Mouse (Mus musculus) T-helper 17 cell (primary cell): ENCODE results near the gene Slc18a3.

ENCODE experiments used
- in situ Hi-C, 2 experiments: fragments of 300-600 bp; cut with MboI, MseI; formaldehyde crosslinking; loops; 1 replicate in 1 of 2; 2 replicates in 1 of 2; pipeline ENCODE4 v1.15.1; 2025; ENCODE audit warnings: high pct_unique_total_duplicates in 2 of 2

Slc18a3 gene

GRCm38 (mm10) chr14:32464601-32465505, at the start of gene Slc18a3:
TSS of gene Slc18a3 (minus strand) at chr14:32464850.
- in situ Hi-C loops = loop anchor here in 1 of 2 experiments (5.0 kb wide), 2 partner anchors 93 to 223 kb away; no protein-coding TSS in a partner anchor

GRCm38 (mm10) chr14:32513336-32514032, 48.8 kb upstream of the Slc18a3 start, which contains the start of gene Ercc6:
TSS of gene Ercc6 (plus strand) at chr14:32513521.
- in situ Hi-C loops = loop anchor here in 1 of 2 experiments (25.0 kb wide), 1 partner anchor 924 kb away; the partner anchor contains the start of gene Mapk8

- in situ Hi-C loops = loop anchor here in 1 of 2 experiments (25.0 kb wide), 1 partner anchor 924 kb away; the partner anchor contains the start of gene Mapk8
Measured at GRCm38 (mm10) chr14:32512912-32513311, 48.3 kb upstream of the Slc18a3 start.

- in situ Hi-C loops = loop anchor here in 1 of 2 experiments (10.0 to 25.0 kb wide), 2 partner anchors 928 to 995 kb away; partner anchors contain the start of gene Mapk8
Measured at GRCm38 (mm10) chr14:32509443-32509961, 44.9 kb upstream of the Slc18a3 start.

GRCm38 (mm10) chr14:32508105-32508835, 43.6 kb upstream of the Slc18a3 start:
- in situ Hi-C loops = loop anchor here in 1 of 2 experiments (10.0 to 25.0 kb wide), 2 partner anchors 929 to 993 kb away; partner anchors contain the start of gene Mapk8

GRCm38 (mm10) chr14:32507216-32507615, 42.6 kb upstream of the Slc18a3 start:
- in situ Hi-C loops = loop anchor here in 1 of 2 experiments (10.0 to 25.0 kb wide), 2 partner anchors 930 to 992 kb away; partner anchors contain the start of gene Mapk8

- in situ Hi-C loops = loop anchor here in 1 of 2 experiments (10.0 to 25.0 kb wide), 2 partner anchors 931 to 992 kb away; partner anchors contain the start of gene Mapk8
Measured at GRCm38 (mm10) chr14:32506329-32506728, 41.7 kb upstream of the Slc18a3 start.

- in situ Hi-C loops = loop anchor here in 1 of 2 experiments (10.0 to 25.0 kb wide), 2 partner anchors 933 to 989 kb away; partner anchors contain the start of gene Mapk8
Measured at GRCm38 (mm10) chr14:32503897-32504296, 39.2 kb upstream of the Slc18a3 start.

- in situ Hi-C loops = loop anchor here in 1 of 2 experiments (10.0 to 25.0 kb wide), 2 partner anchors 934 to 988 kb away; partner anchors contain the start of gene Mapk8
Measured at GRCm38 (mm10) chr14:32502764-32503688, 38.4 kb upstream of the Slc18a3 start.

- in situ Hi-C loops = loop anchor here in 1 of 2 experiments (10.0 to 25.0 kb wide), 2 partner anchors 936 to 987 kb away; partner anchors contain the start of gene Mapk8
Measured at GRCm38 (mm10) chr14:32501303-32501702, 36.7 kb upstream of the Slc18a3 start.

GRCm38 (mm10) chr14:32496115-32496850, 31.6 kb upstream of the Slc18a3 start:
- in situ Hi-C loops = loop anchor here (10.0 to 25.0 kb wide), 3 partner anchors 711 to 2009 kb away; partner anchors contain the start of genes Btd (in 1 of the 2), Cacna1d (in 1 of the 2), Dcp1a (in 1 of the 2) and Gm49387 (in 1 of the 2)

GRCm38 (mm10) chr14:32492521-32492920, 27.9 kb upstream of the Slc18a3 start:
- in situ Hi-C loops = loop anchor here (10.0 to 25.0 kb wide), 3 partner anchors 708 to 2005 kb away; partner anchors contain the start of genes Btd (in 1 of the 2), Cacna1d (in 1 of the 2), Dcp1a (in 1 of the 2) and Gm49387 (in 1 of the 2)

GRCm38 (mm10) chr14:32482061-32482460, 17.4 kb upstream of the Slc18a3 start:
- in situ Hi-C loops = loop anchor here (10.0 to 25.0 kb wide), 3 partner anchors 257 to 1995 kb away; partner anchors contain the start of genes Btd (in 1 of the 2), Cacna1d (in 1 of the 2), Dcp1a (in 1 of the 2) and Gm49387 (in 1 of the 2)

- in situ Hi-C loops = loop anchor here (5.0 to 25.0 kb wide), 3 partner anchors 255 to 1990 kb away; partner anchors contain the start of genes Btd (in 1 of the 2), Cacna1d (in 1 of the 2), Dcp1a (in 1 of the 2) and Gm49387 (in 1 of the 2)
Measured at GRCm38 (mm10) chr14:32477581-32477980, 12.9 kb upstream of the Slc18a3 start.

GRCm38 (mm10) chr14:32476559-32476958, 11.9 kb upstream of the Slc18a3 start:
- in situ Hi-C loops = loop anchor here (5.0 to 25.0 kb wide), 3 partner anchors 254 to 1989 kb away; partner anchors contain the start of genes Btd (in 1 of the 2), Cacna1d (in 1 of the 2), Dcp1a (in 1 of the 2) and Gm49387 (in 1 of the 2)

GRCm38 (mm10) chr14:32472996-32473395, 8.3 kb upstream of the Slc18a3 start:
- in situ Hi-C loops = no loop called here

GRCm38 (mm10) chr14:32467606-32468005, 3.0 kb upstream of the Slc18a3 start:
- in situ Hi-C loops = loop anchor here in 1 of 2 experiments (5.0 kb wide), 2 partner anchors 95 to 225 kb away; no protein-coding TSS in a partner anchor
